Mouse (Mus musculus) A20 (cell line): ENCODE results near the gene Islr2.
A peak's percentile ranks its signal among the peaks of the same experiment; 100 is the strongest.

ENCODE experiments used
- DNase-seq: peaks from one replicate; pipeline ENCODE4 v3.0.0-alpha.2; 2011; ENCODE audit warnings: low read depth, low spot score

Islr2 gene

DNA sequence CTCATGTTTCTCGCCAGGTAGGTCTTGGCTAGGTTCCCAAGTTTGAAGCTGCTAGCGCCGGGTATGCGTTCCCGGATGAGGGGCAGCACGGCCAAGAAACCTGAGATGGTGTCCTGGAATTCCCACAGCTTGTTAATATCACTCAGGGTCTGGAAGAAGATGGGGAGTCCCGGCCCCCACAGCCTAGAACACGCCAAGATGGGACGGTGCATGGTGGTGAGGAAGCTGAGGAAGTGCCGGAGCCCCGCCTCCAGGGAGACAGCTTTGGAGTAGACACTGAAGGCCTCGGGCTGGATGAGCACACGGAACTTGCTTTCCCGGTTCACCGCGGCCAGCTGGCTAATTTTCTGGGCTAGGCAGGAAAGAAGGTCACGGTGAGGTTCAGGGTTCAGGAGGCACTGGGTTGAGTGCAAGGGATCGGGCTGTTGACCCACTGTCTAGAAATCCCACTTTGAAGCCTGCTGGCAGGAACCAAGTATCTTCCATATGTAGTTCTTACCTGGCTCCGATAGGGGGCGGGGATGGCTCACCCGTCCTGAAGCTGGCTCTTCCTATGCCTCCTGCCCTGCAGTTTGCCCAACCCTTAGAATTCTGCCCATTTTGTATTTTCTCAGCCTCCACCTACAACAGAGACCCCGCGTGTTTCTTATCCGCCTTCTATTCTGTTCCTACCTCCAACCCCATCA lies 16.2 kb upstream of the Islr2 start:
- DNase-seq: peak; percentile 70

DNA sequence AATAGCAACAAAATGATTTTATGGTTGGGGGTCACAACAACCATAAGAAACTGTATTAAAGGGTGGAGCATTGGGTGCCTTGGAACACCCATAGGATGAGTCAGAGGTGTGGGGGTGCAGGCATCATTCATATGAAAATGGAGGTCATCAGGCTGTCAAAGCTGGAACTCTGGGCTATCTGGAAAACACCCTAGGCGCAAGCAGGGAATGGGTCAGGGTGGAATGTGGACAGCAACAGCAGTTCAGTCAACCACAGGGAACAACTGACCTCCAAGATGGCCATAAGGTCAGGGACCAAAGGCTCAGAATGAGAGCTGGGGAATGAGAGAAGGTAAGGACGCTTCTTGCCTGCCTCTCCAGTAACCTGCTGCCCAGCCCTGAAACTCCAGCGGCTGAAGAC lies 14.4 kb upstream of the Islr2 start:
- no peak for DNase-seq

DNA sequence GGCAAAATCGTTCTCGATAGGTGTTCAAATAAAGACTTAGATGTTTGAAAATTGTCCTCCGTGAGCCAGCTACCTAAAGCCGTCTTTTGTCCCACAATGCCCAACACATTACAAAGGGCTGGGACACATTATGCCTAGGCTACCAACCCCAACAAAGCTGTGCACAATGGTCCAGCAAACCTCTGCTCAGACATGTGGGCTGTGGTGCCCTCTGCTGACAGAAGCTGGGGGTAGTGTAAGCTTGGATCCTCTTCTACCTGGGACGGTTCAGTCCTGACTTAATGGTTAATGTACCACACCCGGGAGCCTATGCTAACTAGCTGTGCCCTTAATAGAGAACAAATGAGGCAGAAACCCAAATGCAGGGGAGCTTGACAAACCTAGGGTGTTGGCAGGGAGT lies 12.3 kb upstream of the Islr2 start:
- peak; percentile 44 for DNase-seq

DNA sequence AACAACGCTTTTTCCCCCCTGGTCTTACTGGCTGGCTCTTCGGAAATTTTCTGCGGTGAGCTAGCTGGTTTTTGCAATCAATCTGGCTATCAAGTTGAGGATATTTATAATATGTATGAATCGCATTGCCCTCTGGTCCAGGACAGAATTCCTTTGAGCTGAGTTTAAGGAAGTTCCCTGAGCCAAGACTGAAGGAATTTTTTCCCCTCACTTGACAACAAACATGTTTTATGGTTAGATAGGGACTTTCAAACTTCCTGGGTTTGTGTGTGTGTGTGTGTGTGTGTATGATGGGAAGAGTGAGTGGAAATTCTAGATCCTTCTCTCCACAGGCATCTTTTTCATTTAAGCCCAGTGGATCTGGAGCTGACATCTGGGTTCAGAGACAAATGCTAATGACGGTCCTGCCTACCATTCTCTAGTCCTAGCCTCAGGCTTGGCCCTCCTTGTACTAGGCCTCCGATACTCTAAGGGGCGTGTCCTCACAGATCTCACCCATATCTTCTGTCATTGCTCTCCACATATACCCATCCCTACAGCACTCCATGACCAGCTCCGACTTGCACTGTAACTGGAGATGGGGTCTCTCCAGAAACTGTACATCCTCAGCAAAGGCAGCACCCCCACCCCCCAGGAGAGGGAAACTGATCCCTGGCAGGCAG lies 10.5 kb upstream of the Islr2 start:
- DNase-seq: no peak

DNA sequence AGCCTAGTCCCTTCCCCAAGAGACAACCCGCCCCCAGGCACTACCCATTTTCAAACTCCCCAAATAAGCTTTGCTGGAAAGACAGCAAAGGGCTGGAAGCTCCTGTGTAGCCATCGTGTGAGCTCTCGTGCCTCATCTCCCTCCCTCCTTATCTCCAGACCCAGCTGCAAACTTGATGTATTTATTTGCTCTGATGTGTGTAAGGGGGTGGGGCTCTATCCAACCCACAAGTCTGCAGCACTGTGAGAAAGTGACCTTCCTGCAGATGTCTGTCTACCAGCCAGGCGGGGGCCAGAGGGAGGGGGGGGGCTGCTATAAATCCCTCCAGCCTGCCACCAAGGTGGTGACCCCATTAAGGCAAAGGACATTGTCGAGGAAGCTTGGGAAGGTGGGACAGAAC lies 9.7 kb upstream of the Islr2 start:
- DNase-seq: no peak

DNA sequence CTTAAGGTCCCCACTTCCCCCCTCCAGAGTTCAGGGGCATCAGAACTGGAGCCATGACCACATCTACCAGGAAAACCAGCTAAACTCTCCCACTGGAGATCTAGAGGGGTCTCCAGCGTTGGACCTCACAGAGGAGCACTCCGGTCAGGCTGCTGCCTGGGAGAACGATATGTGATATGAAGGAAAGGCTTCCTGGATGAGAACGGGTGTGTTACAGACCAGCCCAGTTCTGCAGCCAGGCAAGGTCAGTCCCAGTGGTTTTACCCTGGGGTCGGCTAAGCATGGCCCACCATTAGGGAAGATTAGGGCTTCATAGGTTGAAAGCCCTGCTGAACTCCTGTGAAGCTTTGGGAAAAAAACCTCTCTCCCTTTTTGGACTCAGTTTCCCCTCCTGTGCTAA lies 9.3 kb upstream of the Islr2 start:
- no peak for DNase-seq

DNA sequence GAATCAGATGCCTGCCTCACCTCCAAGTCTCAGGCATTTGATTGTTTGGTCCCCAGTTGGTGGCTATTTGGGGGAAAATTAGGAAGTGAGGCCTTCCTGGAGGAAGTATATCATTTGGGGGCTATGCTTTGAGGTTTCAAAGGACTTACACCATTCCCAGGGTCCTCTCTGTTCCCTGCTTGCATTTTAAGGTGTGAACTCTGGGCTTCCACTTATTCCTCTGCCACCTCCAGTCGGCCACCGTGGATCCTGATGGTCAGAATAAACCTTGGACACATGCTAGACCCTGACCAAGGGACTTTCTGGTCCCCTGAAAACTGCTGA lies 6.1 kb upstream of the Islr2 start:
- no peak for DNase-seq

DNA sequence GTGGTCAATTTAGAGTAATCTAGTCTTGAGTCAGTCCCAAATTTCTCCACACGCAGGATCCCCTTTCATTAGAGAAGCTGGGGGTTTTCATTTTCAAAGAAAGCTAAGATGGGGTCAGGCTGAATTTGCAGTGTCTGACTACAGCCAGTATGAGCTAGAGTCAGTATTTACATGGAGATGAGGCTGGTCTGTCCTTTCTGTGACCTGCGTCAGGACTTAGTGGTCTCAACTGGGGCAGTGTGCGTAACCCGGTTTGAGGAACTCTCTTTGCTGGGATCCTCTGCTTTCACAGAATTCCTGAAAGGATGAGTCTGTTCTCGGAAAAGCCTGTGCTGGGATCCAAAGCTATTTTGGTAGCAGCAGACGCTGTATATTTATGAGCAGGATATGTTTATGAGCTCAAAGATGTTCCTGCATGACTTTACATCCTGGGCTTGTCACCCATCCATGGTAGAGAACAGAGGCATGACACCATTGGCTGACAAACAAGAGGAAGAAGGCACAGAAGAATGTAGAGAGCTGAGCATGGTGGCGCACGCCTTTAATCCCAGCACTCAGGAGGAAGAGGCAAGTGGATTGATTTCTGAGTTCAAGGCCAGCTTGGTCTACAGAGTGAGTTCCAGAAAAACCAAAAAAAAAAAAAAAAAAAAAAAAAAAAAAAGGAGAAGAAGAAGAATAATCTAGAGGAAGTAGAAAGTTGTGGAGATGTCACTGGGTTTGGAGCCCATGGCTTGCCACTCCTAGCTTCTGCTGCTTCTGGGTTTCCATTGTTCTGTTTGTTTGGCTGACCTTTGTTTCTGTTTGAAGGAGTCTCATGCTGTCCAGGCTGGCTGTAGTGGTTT lies 5.6 kb upstream of the Islr2 start:
- DNase-seq: no peak

DNA sequence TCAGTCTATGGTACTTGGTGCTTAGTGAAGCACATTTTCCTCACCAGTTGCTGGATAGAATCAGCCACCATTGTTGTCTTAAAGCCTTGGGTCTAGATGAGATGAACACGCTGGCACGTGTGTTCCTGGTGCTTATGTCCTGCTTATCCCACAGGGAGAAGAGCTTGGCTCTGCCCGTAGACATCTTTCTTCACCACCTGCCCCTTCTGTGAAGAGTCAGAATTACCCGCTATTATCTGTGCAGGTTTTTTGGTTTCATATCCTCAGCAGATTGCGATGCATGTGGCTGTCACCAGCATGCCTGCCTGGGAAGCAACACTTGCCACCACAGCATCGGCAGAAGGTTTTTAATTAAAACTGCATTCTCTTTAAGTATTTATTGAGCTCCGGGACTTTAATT lies 1.9 kb upstream of the Islr2 start:
- no peak for DNase-seq

DNA sequence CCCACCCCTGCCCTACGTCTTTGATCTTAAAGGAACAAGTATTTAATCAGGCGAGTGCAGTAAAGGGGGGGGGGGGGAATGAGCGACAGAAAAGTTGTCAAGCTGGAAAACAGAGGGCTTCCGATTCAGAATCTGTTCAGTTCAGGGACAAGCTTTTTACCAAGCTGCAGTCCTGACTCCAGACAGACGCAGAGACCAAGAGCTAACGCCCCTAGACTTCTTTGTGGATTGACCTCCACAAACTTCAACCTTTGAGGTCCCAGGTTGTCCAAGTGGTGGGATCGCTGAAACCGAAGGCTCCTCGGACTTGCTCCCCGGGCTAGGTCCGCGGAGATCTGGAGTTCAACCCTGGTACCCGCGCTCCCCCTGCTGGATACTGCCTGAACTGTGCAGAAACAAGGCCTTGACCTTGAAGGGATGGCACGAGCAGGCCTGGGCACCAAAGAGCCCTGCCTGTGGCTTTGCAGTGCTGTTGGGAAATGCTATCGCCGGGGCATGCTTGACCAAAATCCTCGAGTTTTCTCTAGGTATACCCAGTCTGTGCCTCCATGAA lies 405 bp upstream of the Islr2 start:
- peak; percentile 83 for DNase-seq

DNA sequence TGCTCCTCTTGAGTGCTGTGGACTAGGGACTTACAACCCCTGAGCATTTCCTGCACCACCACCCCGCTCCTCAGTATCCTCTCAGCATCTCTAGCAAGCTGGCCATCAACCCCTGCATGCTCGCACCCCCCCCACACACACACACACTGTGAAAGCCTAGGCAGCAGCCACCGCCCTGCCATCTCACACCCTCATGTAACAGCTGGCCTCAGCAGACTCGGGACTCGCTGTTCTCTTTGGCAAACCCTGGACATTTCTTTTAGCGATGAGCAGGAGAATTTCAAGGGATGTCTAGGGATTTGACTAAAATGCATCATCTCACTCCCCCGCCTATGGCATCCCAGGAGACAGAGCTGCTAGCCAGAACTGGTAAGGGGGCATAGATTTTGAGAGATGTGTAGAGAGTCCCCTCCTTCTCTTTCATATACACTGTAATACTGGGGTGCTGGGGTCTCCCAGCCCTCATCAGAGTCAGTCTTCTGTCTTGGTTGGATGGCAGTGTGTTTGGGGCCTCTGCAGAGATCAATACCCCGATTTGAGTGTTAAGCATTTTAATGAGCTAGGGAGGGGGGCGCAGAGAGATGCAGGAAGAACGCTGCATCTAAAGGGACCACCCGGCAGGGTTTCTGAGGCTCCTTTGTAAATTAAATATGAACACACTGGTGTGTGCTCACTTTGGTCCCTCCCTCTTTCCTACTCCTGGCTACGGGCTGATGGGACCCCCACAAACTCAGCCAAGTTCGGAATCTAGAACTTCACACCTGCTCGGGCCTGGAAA lies 1.3 kb downstream of the Islr2 start:
- DNase-seq: no peak

DNA sequence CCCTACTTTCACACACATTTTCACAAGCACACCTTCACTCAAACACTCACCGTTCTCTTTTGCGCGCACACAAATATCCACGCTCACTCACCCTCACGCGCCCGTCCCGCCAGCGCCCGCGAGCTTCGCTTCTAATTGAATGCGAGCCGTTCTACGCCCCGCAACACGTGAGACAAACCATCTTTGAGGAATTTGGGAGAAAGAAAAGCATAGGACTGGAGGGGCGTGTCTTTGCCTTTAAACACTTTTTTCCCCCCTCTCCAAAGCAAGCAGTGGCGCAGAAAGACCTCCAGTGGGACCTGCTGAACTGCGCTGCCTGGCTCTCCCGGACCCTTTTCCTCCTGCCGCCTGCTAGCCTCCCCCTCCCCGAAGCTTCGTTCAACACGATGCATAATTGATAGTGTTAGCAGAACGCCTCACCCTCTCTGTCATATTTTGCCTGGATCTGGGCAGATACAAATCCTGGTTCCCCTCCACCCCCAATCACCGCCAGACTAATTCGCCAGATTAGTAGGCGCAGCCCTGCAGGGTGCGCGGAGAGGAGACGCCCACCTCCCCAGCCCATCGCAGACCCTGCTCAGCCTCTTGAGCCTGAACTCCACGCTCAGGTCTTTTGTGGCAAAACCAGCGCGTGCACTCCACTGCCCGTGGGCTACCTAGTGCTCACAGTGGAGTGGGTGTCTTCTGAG lies 2.1 kb downstream of the Islr2 start:
- no peak for DNase-seq

DNA sequence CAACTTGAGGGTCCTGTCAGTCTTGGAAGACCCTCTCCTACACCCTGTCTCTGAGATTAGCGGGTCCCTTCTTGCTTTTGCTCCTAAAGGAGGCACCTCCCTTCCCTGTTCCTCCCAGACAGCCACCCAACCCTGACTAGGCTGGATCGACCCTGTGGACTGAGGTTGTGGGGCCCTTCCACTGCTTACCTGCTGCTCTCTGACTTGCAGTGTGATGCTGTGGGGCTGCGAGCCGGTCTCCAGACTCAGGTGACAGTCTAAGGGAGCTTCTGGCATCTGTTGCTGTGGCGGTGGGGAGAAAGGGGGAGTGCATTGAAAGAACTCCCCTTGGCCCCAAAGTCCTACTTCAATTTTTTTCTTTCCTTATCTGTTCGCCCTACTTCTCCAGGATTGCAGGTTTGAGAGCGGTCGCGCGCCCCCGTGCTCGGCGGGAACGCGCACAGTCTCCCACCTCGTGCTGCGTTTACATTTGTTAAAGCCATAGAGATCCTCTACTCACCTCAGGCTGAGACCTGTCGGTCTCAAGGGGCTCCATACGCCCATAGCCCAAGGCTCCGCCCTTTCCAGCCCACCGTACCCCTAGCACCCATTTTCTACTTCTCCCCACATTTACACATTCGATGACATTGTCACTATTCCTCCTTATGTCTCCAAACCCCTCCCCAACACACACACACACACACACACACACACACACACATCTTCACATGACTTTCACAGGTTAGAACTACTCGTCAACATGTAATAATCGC lies 2.9 kb downstream of the Islr2 start:
- DNase-seq: no peak

DNA sequence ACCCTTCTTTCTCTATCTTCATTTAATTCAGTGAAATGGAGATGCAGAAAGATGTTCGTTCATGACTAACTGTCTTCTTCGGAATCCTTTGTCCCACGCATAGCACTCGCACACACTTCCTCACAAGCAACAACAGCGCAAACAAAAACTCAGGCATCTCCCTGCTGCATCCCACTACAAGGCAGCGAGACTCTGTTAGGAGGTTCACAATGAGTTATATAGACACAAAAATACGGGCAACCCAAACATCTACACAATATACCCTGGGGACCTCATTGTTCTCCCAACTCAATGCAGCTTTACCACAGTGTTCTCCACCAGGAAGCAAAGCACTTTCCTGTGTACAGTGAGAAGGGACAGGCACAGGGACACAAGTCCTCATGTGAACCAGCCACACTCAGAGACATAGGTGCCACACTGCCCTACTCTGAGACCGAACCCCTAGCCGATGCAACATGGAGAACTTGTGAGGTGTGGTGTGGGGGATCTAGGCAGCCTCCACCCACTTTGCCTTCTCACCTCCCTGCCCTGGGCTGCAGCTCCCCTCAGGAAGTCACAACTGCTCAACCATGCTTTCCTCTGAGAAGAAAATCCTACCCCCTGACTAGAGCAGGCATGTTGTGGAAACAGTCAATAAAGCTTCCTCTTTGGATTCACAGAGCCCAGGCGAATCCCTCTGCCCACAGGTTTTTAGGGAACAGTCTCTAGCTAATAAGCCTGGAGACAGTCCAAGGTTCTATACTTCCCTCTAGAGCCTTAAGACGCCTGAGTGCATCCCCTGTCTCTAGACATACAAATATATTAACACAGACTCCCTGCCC lies 3.6 kb downstream of the Islr2 start:
- DNase-seq: no peak

DNA sequence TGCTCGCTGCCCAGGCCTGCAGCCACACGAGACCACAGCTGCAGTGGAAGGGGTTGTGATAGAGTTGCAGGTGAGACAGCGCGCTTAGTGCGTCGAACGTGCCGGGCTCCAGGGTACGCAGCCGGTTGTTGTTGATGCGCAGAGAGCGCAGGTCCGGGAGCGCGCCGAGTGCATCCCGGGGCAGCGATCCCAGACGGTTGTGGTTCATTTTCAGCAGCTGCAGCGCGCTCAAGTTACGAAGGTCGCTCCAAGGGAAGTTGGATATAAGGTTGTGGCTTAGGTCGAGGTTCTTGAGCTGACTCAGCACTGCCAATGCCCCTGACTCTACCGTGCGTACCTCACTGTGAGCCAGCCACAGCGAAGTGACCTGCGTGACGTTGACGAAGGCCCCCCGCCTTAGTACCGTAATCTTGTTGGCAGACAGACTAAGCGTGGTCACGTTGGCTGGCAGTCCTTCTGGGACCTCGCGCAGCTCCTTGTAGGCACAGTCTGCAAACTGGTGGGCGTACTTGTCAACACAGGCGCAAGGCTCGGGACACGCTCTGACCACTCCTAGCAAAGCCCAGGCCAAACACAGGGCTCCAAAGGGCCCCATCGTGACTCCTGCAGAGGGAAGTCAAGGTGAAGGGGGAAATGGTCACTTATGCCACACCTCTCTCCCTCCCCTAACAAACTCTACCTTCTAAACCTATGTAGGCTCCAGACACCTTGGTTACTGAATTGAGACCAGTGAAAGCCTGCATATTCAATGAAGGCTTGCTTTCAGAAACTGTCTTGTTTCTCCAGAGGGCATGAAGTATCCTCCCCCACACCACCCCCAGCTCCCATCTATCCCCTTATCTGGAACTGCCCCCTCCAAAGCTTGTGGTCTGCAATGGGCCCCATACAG lies 4.5 kb downstream of the Islr2 start:
- no peak for DNase-seq

DNA sequence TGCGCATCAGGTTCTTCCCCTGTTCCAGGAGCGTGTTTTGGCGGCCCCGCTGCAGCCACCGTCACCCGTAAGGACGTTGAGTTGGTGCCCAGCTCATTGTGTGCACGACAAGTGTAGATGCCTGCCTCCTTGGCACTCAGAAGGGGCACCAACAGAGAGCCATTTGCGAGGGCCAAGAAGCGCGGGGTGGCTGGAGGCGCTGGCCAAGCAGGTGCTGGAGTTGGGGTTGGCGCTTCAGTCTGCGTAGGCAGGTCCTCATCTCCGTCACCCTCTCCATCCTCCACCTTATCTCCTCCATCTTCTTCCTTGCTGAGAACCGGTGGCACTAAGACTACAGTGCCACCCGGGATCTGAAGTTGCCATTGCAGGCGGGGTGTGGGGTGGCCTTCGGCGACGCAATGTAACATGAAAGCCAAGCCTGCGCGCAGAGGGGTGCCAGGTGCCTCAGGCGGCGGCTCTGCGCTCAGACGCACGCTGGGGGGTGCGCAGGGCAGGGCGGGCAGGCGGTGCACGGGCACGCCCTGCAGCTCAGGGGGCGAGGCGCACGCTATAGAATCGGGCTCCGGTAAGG lies 5.2 kb downstream of the Islr2 start:
- no peak for DNase-seq

DNA sequence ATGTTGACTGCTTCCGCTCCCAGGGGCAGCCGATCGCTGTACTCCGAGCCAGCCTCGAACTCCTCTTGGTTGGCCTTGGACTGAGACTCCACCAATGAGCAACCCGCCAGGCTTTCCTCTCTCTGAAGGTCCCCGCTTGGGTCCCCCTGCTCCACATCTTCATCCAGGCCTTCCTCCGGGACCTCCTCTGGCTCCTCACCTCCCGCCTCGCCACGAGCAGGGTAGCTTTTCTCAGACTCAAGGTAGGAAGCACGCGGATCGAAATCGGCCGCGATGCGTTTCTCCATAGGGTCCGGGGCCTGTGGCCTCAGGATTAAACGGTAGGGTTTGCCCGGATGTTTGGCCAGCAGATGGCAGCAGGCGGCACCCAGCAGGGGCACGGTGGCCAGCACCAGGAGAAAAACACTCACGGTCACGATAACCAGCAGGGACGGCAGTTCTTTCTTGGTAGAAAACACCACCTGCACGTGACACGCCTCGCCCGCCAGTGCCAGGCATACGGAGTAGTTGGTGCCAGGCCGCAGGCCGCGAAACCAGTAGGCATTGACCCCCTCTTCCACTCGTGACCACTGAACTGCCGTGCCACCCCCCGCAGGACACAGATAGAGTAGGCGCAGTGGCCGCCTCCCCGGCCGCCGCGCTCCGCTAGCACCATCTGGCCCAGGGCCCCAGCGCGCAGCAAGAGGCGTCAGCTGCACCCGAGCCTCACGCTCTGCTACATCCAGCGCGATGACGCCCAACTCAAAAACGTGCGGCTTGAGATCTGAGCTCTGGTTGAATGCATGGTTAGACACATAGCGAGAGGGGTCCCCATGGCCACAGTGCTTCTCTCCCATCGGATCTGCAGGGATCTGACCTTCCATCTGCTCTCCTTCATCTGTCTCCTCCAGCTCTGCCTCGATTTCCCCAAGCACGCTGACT lies 6.1 kb downstream of the Islr2 start:
- no peak for DNase-seq
